Mouse (Mus musculus) lung, embryonic 14.5 days (tissue): ENCODE results near the gene Rarres2. TPM values are rescaled to one million over a fixed set of nuclear protein-coding genes. Genes with fewer than 3 reads are reported as not detected.

Experiments used
- ATAC-seq: fragments of 200-750 bp; cut with Nextera tagmentation; 2 replicates; pipeline ENCODE4 v1.8.0; 2017; ENCODE audit warnings: mild to moderate bottlenecking, moderate TSS enrichment, moderate library complexity; ENCODE audit not compliant: insufficient read depth
- DNase-seq: peaks from one replicate; pipeline ENCODE4 v3.0.0-alpha.2; 2015
- H3K27ac ChIP-seq: fragments of 300-500 bp; sonication (generic); 2 replicates; pipeline ENCODE4 v1.5.1; 2014; ENCODE audit warnings: low read depth, mild to moderate bottlenecking, moderate library complexity
- H3K27me3 ChIP-seq: fragments of 300-500 bp; sonication (generic); 2 replicates; pipeline ENCODE4 v1.6.1; 2014; ENCODE audit warnings: low read length, control low read depth; ENCODE audit not compliant: insufficient read depth
- H3K36me3 ChIP-seq: fragments of 300-500 bp; sonication (generic); 2 replicates; pipeline ENCODE4 v1.6.1; 2014; ENCODE audit warnings: control low read depth; ENCODE audit not compliant: insufficient read depth
- H3K4me1 ChIP-seq: fragments of 300-500 bp; sonication (generic); 2 replicates; pipeline ENCODE4 v1.6.1; 2014; ENCODE audit warnings: antibody characterized with exemption, control low read depth; ENCODE audit not compliant: insufficient read depth
- H3K4me2 ChIP-seq: fragments of 300-500 bp; sonication (generic); 2 replicates; pipeline ENCODE4 v1.6.1; 2014; ENCODE audit warnings: mild to moderate bottlenecking
- H3K4me3 ChIP-seq: fragments of 300-500 bp; sonication (generic); 2 replicates; pipeline ENCODE4 v1.5.1; 2014; ENCODE audit warnings: low read depth, low read length
- H3K9ac ChIP-seq: fragments of 300-500 bp; sonication (generic); 2 replicates; pipeline ENCODE4 v1.6.1; 2014
- H3K9me3 ChIP-seq: fragments of 300-500 bp; sonication (generic); 2 replicates; pipeline ENCODE4 v1.6.1; 2016; ENCODE audit warnings: low read depth, low read length, control low read depth
- CTCF ChIP-seq: IDR thresholded peaks from 2 replicates; pipeline ENCODE4 v1.5.1; 2016; ENCODE audit warnings: antibody characterized with exemption, low read depth
- WGBS: fragments of 180-500 bp; shearing (Covaris S2); extraction: QIAGEN DNeasy Blood & Tissue Kit; methylation state at CpG from one replicate; pipeline ENCODE4 v1.1.7; 2014; 5-methylcytosine and 5-hydroxymethylcytosine counted together
- polyA plus RNA-seq: library from polyadenylated mRNA; unstranded; fragments of >200 nt; fragmentation: Nextera tagmentation; extraction: Ambion mirVana; gene quantifications from 2 replicates; pipeline ENCODE4 v1.2.1, GENCODE M21; 2014

The Rarres2 gene
- polyA plus RNA-seq, 1 experiment from 2014 or later: 43.1 TPM

GRCm38 (mm10) chr6:48594043-48594738 is 21.6 kb upstream of the Rarres2 start:
- WGBS: 2% methylated on average over 41 of the region's 41 CpGs
- ATAC-seq (peak; percentile 53), DNase-seq (peak; percentile 70)
- Histone ChIP-seq H3K27me3 (no peaks in the 10 kb centered on the region), H3K9ac (peak overlapping the region; percentile 84), H3K4me3 (peak overlapping the region; percentile 83), H3K9me3 (peaks cover 24% of the 10 kb centered on the region), H3K27ac (peak overlapping the region; percentile 85), H3K4me1 (peaks cover 10% of the 10 kb centered on the region; the same call in 1 of the 2 replicates), H3K4me2 (peak overlapping the region; percentile 76), H3K36me3 (peaks cover 40% of the 10 kb centered on the region)
- TF ChIP-seq CTCF: no peak

GRCm38 (mm10) chr6:48593158-48594042 is 20.8 kb upstream of the Rarres2 start, which contains the start of the genes Repin1 and Gm44965:
TSS of gene Repin1 (plus strand) at chr6:48593883.
TSS of gene Gm44965 (plus strand) at chr6:48593941.
- Histone ChIP-seq H3K36me3 (peaks cover 33% of the 10 kb centered on the region), H3K4me1 (peaks cover 10% of the 10 kb centered on the region; the same call in 1 of the 2 replicates), H3K27ac (peak within 1 kb of the TSS; percentile 85), H3K4me2 (peak within 1 kb of the TSS; percentile 76), H3K4me3 (peak within 1 kb of the TSS; percentile 83), H3K27me3 (no peaks in the 10 kb centered on the region), H3K9me3 (peaks cover 24% of the 10 kb centered on the region), H3K9ac (peak within 1 kb of the TSS; percentile 84)
- peak; percentile 55 for TF ChIP-seq CTCF
- DNase-seq (peak; percentile 91), ATAC-seq (peak; percentile 90)
- 5% methylated on average over 45 of the region's 45 CpGs for WGBS

- Histone ChIP-seq H3K36me3 (peaks cover 17% of the 10 kb centered on the region), H3K9ac (no peak overlapping the region), H3K4me2 (no peak overlapping the region), H3K27me3 (no peaks in the 10 kb centered on the region), H3K9me3 (peaks cover 10% of the 10 kb centered on the region), H3K4me1 (peaks cover 10% of the 10 kb centered on the region; the same call in 1 of the 2 replicates), H3K4me3 (no peak overlapping the region), H3K27ac (no peak overlapping the region)
- TF ChIP-seq CTCF: no peak
- ATAC-seq (no peak), DNase-seq (no peak)
- 87% methylated on average over 6 of the region's 6 CpGs for WGBS
These were observed 19.3 kb upstream of the Rarres2 start for GRCm38 (mm10) chr6:48591871-48592270.

- Histone ChIP-seq H3K4me2 (no peak overlapping the region), H3K4me1 (peaks cover 10% of the 10 kb centered on the region; the same call in 1 of the 2 replicates), H3K9me3 (peaks cover 4% of the 10 kb centered on the region; the same call in 1 of the 2 replicates), H3K36me3 (peaks cover 12% of the 10 kb centered on the region), H3K9ac (no peak overlapping the region), H3K4me3 (no peak overlapping the region), H3K27me3 (no peaks in the 10 kb centered on the region), H3K27ac (no peak overlapping the region)
- no peak for TF ChIP-seq CTCF
- ATAC-seq (no peak), DNase-seq (no peak)
- 85% methylated on average over 3 of the region's 3 CpGs for WGBS
These were observed 18.7 kb upstream of the Rarres2 start for GRCm38 (mm10) chr6:48591221-48591845.

GRCm38 (mm10) chr6:48589194-48589750 is 16.7 kb upstream of the Rarres2 start, which contains the start of gene Gm45021:
TSS of gene Gm45021 (plus strand) at chr6:48589610.
- WGBS: 19% methylated on average over 6 of the region's 6 CpGs
- Histone ChIP-seq H3K4me1 (no peaks in the 10 kb centered on the region), H3K27ac (no peak within 1 kb of the TSS), H3K4me2 (no peak within 1 kb of the TSS), H3K27me3 (no peaks in the 10 kb centered on the region), H3K4me3 (no peak within 1 kb of the TSS), H3K36me3 (no peaks in the 10 kb centered on the region), H3K9me3 (no peaks in the 10 kb centered on the region), H3K9ac (no peak within 1 kb of the TSS)
- TF ChIP-seq CTCF: no peak
- no peak for ATAC-seq
- DNase-seq: peak; percentile 26

- no peak overlapping the region for H3K4me2 ChIP-seq
- no peak overlapping the region for H3K27ac ChIP-seq
- WGBS: 69% methylated on average over 3 of the region's 3 CpGs
- peaks cover 8% of the 10 kb centered on the region for H3K4me1 ChIP-seq
- ATAC-seq (peak; percentile 29; the same call in 1 of the 2 replicates), DNase-seq (peak; percentile 91)
- no peaks in the 10 kb centered on the region for H3K9me3 ChIP-seq
- no peaks in the 10 kb centered on the region for H3K36me3 ChIP-seq
- no peak overlapping the region for H3K4me3 ChIP-seq
- no peaks in the 10 kb centered on the region for H3K27me3 ChIP-seq
- no peak overlapping the region for H3K9ac ChIP-seq
- peak; percentile 79 for TF ChIP-seq CTCF
These were observed 9.4 kb upstream of the Rarres2 start for GRCm38 (mm10) chr6:48582037-48582436.
